Mouse (Mus musculus) neural tube, embryonic 15.5 days (tissue): Measurements from ENCODE around the gene Zmat5. TPM values are rescaled to one million over a fixed set of nuclear protein-coding genes. Genes with fewer than 3 reads are reported as not detected.

Source experiments
- ATAC-seq: fragments of 200-750 bp; cut with Nextera tagmentation; 2 replicates; pipeline ENCODE4 v1.8.0; 2017; ENCODE audit warnings: mild to moderate bottlenecking, moderate TSS enrichment, moderate library complexity; ENCODE audit not compliant: low FRiP score
- H3K27ac ChIP-seq: fragments of 300-500 bp; sonication (generic); replicated peaks from 2 replicates; pipeline ENCODE4 v1.5.1; 2015; ENCODE audit warnings: mild to moderate bottlenecking, inconsistent platforms
- H3K27me3 ChIP-seq: fragments of 300-500 bp; sonication (generic); replicated peaks from 2 replicates; pipeline ENCODE4 v1.6.1; 2015; ENCODE audit warnings: inconsistent platforms
- H3K36me3 ChIP-seq: fragments of 300-500 bp; sonication (generic); 2 replicates; pipeline ENCODE4 v1.6.1; 2015; ENCODE audit warnings: inconsistent platforms
- H3K4me1 ChIP-seq: fragments of 300-500 bp; sonication (generic); 2 replicates; pipeline ENCODE4 v1.6.1; 2015; ENCODE audit warnings: inconsistent platforms
- H3K4me2 ChIP-seq: fragments of 300-500 bp; sonication (generic); 2 replicates; pipeline ENCODE4 v1.6.1; 2015; ENCODE audit warnings: inconsistent platforms, mild to moderate bottlenecking, moderate library complexity
- H3K4me3 ChIP-seq: fragments of 300-500 bp; sonication (generic); replicated peaks from 2 replicates; pipeline ENCODE4 v1.5.1; 2015; ENCODE audit warnings: mild to moderate bottlenecking, inconsistent platforms
- H3K9ac ChIP-seq: fragments of 300-500 bp; sonication (generic); replicated peaks from 2 replicates; pipeline ENCODE4 v1.6.1; 2015; ENCODE audit warnings: mild to moderate bottlenecking, inconsistent platforms
- H3K9me3 ChIP-seq: fragments of 300-500 bp; sonication (generic); replicated peaks from 2 replicates; pipeline ENCODE4 v1.6.1; 2016; ENCODE audit warnings: inconsistent platforms
- WGBS: fragments of 180-500 bp; shearing (Covaris S2); methylation state at CpG from one replicate; pipeline ENCODE4 v1.1.7; 2015; ENCODE audit warnings: mixed read lengths; 5-methylcytosine and 5-hydroxymethylcytosine counted together
- polyA plus RNA-seq: library from polyadenylated mRNA; unstranded; fragments of >200 nt; fragmentation: Nextera tagmentation; extraction: Ambion mirVana; gene quantifications from 2 replicates; pipeline ENCODE4 v1.2.1, GENCODE M21; 2015

Zmat5 gene
- polyA plus RNA-seq, 1 experiment from 2014 or later = 65.3 TPM

GRCm38 (mm10) chr11:4761991-4762390 lies 57.5 kb downstream of the Zmat5 start:
- ATAC-seq = no peak
- WGBS = 9% methylated on average over 6 of the region's 6 CpGs
- Histone ChIP-seq H3K4me2 (no peak overlapping the region), H3K36me3 (0 out of 2 replicates have a peak, but pooled peaks cover under 1% of the 10 kb centered on the region), H3K9ac (no peak overlapping the region), H3K27me3 (no peaks in the 10 kb centered on the region), H3K9me3 (no peaks in the 10 kb centered on the region), H3K4me3 (no peak overlapping the region), H3K4me1 (peaks cover 37% of the 10 kb centered on the region), H3K27ac (peak overlapping the region; percentile 10; the same call in 1 of the 2 replicates)

GRCm38 (mm10) chr11:4762511-4762910 lies 58.0 kb downstream of the Zmat5 start:
- H3K27me3 ChIP-seq = no peaks in the 10 kb centered on the region
- ATAC-seq = no peak
- H3K9me3 ChIP-seq = no peaks in the 10 kb centered on the region
- peaks cover 34% of the 10 kb centered on the region for H3K4me1 ChIP-seq
- H3K4me3 ChIP-seq = no peak overlapping the region
- no peak overlapping the region for H3K4me2 ChIP-seq
- WGBS = 28% methylated on average over 2 of the region's 2 CpGs
- 0 out of 2 replicates have a peak, but pooled peaks cover 4% of the 10 kb centered on the region for H3K36me3 ChIP-seq
- 0 out of 2 replicates have a peak overlapping the region, but pooled peaks have one; percentile 10 for H3K27ac ChIP-seq
- no peak overlapping the region for H3K9ac ChIP-seq

DNA sequence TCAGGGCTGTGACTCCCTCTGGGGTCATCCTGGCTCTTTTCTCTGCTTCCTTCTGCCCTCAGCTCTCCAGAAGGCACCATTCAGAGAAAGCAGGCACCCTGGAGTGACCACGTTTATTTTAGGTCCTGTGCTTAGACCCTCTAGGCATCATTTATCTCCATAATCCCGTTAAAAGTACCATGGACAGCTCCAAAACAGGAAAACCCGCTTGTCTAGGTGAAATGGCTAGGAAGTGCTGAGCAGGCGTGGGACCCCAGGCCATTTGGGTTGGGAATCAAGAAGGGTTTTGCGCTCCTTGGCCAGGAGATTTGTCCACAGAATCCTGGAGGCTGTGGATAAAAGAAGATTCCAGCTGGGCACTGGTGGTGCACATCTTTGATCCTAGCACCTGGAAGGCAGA lies 59.2 kb downstream of the Zmat5 start:
- no peaks in the 10 kb centered on the region for H3K27me3 ChIP-seq
- WGBS = 20% methylated on average over 5 of the region's 5 CpGs
- no peaks in the 10 kb centered on the region for H3K9me3 ChIP-seq
- no peak overlapping the region for H3K27ac ChIP-seq
- 0 out of 2 replicates have a peak, but pooled peaks cover 4% of the 10 kb centered on the region for H3K36me3 ChIP-seq
- no peak for ATAC-seq
- H3K4me2 ChIP-seq = no peak overlapping the region
- H3K9ac ChIP-seq = no peak overlapping the region
- peaks cover 34% of the 10 kb centered on the region for H3K4me1 ChIP-seq
- no peak overlapping the region for H3K4me3 ChIP-seq

DNA sequence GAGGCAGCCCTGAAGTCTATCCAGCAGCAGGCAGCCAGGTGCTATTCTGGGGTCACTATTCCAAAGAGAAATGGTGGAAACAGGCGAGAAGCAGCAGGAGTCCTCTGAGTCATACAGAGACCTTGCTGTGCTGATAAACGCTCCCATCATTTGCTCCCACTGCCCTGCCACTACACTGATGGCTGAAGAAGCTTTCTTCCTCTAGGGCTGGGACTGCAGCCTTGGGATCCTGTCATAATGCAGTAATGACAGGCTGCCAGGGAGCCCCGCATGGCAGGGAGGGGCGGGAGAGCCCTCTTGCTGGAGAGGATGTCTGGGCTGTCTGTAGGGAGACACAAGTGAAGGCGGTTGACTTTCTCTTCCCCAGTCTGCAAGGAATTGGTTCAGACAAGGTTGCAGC lies 60.0 kb downstream of the Zmat5 start:
- Histone ChIP-seq H3K4me2 (no peak overlapping the region), H3K9me3 (no peaks in the 10 kb centered on the region), H3K4me3 (no peak overlapping the region), H3K4me1 (peaks cover 34% of the 10 kb centered on the region), H3K36me3 (0 out of 2 replicates have a peak, but pooled peaks cover 4% of the 10 kb centered on the region), H3K27me3 (no peaks in the 10 kb centered on the region), H3K9ac (no peak overlapping the region), H3K27ac (no peak overlapping the region)
- no peak for ATAC-seq
- 67% methylated on average over 5 of the region's 5 CpGs for WGBS

DNA sequence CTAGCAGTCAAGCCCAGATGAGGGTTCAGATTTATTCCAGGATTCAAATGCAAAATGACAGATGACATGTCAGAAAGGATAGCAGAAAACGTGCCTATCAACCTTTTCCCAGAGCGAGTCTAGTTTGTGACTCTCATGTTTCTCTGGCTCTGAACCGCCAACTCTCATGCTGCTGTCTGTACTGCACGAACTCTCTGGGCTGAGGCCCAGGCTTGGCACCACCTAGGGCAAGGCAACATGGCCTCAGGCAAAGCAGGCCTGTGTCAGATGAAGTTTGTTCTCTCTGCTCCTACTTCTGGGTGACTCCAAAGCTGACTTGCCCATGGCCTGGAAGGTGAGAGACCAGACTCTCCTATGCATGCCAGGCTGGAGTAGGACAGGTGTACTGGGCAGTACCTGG lies 63.9 kb downstream of the Zmat5 start:
- 0 out of 2 replicates have a peak, but pooled peaks cover 4% of the 10 kb centered on the region for H3K36me3 ChIP-seq
- H3K27ac ChIP-seq = no peak overlapping the region
- no peak overlapping the region for H3K9ac ChIP-seq
- H3K9me3 ChIP-seq = no peaks in the 10 kb centered on the region
- H3K4me2 ChIP-seq = no peak overlapping the region
- ATAC-seq = no peak
- 85% methylated on average over 4 of the region's 4 CpGs for WGBS
- no peaks in the 10 kb centered on the region for H3K27me3 ChIP-seq
- peaks cover 14% of the 10 kb centered on the region for H3K4me1 ChIP-seq
- H3K4me3 ChIP-seq = no peak overlapping the region

DNA sequence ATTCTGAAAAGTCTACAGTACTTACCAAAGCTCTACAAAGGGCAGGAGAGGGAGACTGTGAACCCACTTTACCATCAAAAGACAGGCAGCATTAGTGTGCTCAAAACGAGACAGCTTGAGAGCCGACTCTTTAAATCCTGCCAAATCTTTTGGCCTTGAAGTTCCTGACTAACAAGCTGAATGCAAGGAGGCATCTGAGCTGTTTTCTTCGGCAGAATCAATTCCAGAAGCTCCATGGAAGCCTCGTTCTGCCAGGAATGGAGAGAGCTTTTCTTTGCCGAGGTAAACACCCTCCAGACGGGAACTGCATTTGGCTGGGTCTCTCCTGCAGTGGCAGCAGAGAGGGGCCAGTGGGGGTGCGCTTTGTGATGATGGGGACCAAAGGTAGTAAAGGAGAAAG lies 64.8 kb downstream of the Zmat5 start:
- H3K9me3 ChIP-seq = no peaks in the 10 kb centered on the region
- H3K9ac ChIP-seq = no peak overlapping the region
- H3K27ac ChIP-seq = no peak overlapping the region
- H3K4me1 ChIP-seq = peaks cover 21% of the 10 kb centered on the region
- no peak overlapping the region for H3K4me2 ChIP-seq
- 79% methylated on average over 7 of the region's 7 CpGs for WGBS
- H3K27me3 ChIP-seq = no peaks in the 10 kb centered on the region
- ATAC-seq = no peak
- no peak overlapping the region for H3K4me3 ChIP-seq
- H3K36me3 ChIP-seq = 0 out of 2 replicates have a peak, but pooled peaks cover 4% of the 10 kb centered on the region

DNA sequence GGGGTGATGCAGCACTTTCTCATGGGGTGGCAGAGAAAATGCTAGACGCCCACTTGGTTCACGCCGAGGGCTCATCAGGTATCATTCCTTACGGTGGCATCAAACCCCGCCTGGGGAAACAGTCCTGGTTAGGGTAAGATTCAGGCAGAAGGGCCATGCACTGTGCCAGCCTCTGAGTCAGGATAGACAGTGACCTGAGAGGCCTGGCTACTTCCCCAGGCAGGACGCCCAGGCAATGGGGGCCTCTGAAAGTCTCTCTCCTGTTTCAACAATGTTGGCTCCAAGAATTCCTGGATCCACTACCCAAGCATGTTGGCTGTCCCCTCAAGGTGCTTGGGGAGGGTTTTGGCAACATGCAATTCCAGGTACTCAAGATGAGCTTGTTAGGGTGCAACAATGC lies 65.4 kb downstream of the Zmat5 start:
- no peaks in the 10 kb centered on the region for H3K9me3 ChIP-seq
- H3K36me3 ChIP-seq = 0 out of 2 replicates have a peak, but pooled peaks cover 4% of the 10 kb centered on the region
- H3K4me3 ChIP-seq = no peak overlapping the region
- H3K27me3 ChIP-seq = no peaks in the 10 kb centered on the region
- no peak overlapping the region for H3K27ac ChIP-seq
- WGBS = 95% methylated on average over 6 of the region's 6 CpGs
- H3K4me1 ChIP-seq = peaks cover 27% of the 10 kb centered on the region
- H3K4me2 ChIP-seq = no peak overlapping the region
- H3K9ac ChIP-seq = no peak overlapping the region
- no peak for ATAC-seq

DNA sequence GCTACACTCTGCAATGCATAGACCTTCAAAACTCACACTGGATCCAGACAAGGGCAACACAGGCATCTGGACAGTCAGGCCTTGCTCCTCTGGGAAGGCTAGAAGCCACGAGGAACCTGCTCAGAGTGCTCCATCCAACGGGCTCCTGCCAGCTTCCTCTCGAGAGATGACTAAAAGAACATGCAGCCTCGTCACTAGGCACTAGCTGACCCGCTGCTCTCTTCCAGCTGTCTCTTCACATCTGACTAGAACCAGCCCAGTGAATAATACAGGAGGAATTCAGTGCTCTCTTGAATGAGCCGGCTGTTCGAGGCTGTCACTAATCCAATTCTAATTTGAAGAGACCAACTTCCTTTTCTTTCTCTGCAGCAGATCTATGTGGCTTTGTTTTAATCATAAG lies 67.3 kb downstream of the Zmat5 start:
- Histone ChIP-seq H3K9me3 (no peaks in the 10 kb centered on the region), H3K4me1 (peaks cover 28% of the 10 kb centered on the region), H3K9ac (no peak overlapping the region), H3K36me3 (peaks cover 7% of the 10 kb centered on the region), H3K27ac (no peak overlapping the region), H3K4me3 (no peak overlapping the region), H3K27me3 (no peaks in the 10 kb centered on the region), H3K4me2 (no peak overlapping the region)
- WGBS = 74% methylated on average over 7 of the region's 7 CpGs
- no peak for ATAC-seq

- H3K27ac ChIP-seq = peak overlapping the region; percentile 62; the same call in 1 of the 2 replicates
- H3K4me2 ChIP-seq = no peak overlapping the region
- 29% methylated on average over 3 of the region's 3 CpGs for WGBS
- no peaks in the 10 kb centered on the region for H3K9me3 ChIP-seq
- H3K9ac ChIP-seq = no peak overlapping the region
- H3K4me1 ChIP-seq = peaks cover 28% of the 10 kb centered on the region
- no peaks in the 10 kb centered on the region for H3K27me3 ChIP-seq
- H3K36me3 ChIP-seq = peaks cover 5% of the 10 kb centered on the region
- H3K4me3 ChIP-seq = no peak overlapping the region
- no peak for ATAC-seq
These were observed 68.4 kb downstream of the Zmat5 start for GRCm38 (mm10) chr11:4772925-4773324.

DNA sequence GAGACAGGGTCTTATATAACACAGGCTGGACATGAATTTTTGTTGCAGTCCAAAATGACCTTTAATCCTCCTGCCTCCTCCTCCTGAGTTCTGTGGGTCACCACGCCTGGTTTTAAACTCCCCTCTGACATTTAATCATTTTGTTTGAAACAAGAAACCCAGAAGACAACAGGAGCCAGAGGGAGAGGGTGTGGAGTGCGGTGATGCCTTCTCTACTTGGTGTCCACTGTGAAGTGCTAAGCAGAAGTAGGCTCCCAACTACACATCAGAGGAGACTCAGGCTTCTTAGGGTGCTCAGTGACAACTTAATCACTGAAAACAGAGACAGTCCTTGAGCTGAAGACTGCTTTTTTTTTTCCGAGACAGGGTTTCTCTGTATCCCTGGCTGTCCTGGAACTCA lies 76.4 kb downstream of the Zmat5 start:
- Histone ChIP-seq H3K9ac (no peak overlapping the region), H3K27ac (no peak overlapping the region), H3K4me1 (no peaks in the 10 kb centered on the region), H3K4me2 (no peak overlapping the region), H3K27me3 (no peaks in the 10 kb centered on the region), H3K9me3 (no peaks in the 10 kb centered on the region), H3K4me3 (no peak overlapping the region), H3K36me3 (peaks cover 62% of the 10 kb centered on the region)
- ATAC-seq = no peak
- WGBS = 91% methylated on average over 3 of the region's 3 CpGs

GRCm38 (mm10) chr11:4783116-4783515 lies 78.6 kb downstream of the Zmat5 start:
- Histone ChIP-seq H3K4me3 (no peak overlapping the region), H3K9ac (no peak overlapping the region), H3K4me1 (no peaks in the 10 kb centered on the region), H3K27ac (no peak overlapping the region), H3K4me2 (no peak overlapping the region), H3K36me3 (peaks cover 78% of the 10 kb centered on the region), H3K27me3 (no peaks in the 10 kb centered on the region), H3K9me3 (no peaks in the 10 kb centered on the region)
- ATAC-seq = no peak
- 83% methylated on average over 3 of the region's 3 CpGs for WGBS

- ATAC-seq = no peak
- H3K27me3 ChIP-seq = no peaks in the 10 kb centered on the region
- WGBS = 89% methylated on average over 5 of the region's 5 CpGs
- no peak overlapping the region for H3K4me2 ChIP-seq
- H3K9ac ChIP-seq = no peak overlapping the region
- no peaks in the 10 kb centered on the region for H3K9me3 ChIP-seq
- H3K4me3 ChIP-seq = no peak overlapping the region
- no peak overlapping the region for H3K27ac ChIP-seq
- peaks cover 76% of the 10 kb centered on the region for H3K36me3 ChIP-seq
- H3K4me1 ChIP-seq = no peaks in the 10 kb centered on the region
These were observed 80.2 kb downstream of the Zmat5 start for GRCm38 (mm10) chr11:4784629-4785142.
